Mouse (Mus musculus): ENCODE results near the gene Ggt1. TPM values are rescaled to one million over a fixed set of nuclear protein-coding genes. Genes with fewer than 3 reads are reported as not detected.

Ggt1 gene
- total RNA-seq (2021), result 1 to 10 TPM; 3.2 to 4.1 TPM
- long read RNA-seq, experiment 1, partial matches to known transcripts, result 0 of 1 reads
- long read RNA-seq, experiment 1, other reads (novel, unspliced or antisense), result 1 of 1 reads
- long read RNA-seq, experiment 2, partial matches to known transcripts, result 0 of 1 reads
- long read RNA-seq, experiment 2, other reads (novel, unspliced or antisense), result 1 of 1 reads

- DNase-seq (ENCODE audit: extremely low spot score in 1 of 2, low spot score in 2 of 2), result no peak
- intact Hi-C loops (cut with DNase I), result no loop called here
- Histone ChIP-seq H3K4me3 (peak within 1 kb of the TSS; percentile 60), H3K27ac (peak within 1 kb of the TSS; percentile 80; the same call in 1 of the 2 replicates)
- no peak for TF ChIP-seq CTCF (IDR thresholded peaks at IDR 0.05)
These were observed at the start of gene Ggt1 for GRCm38 (mm10) chr10:75561071-75561654. Ggt1 (plus strand) TSS chr10:75561604.

GRCm38 (mm10) chr10:75511897-75512296 lies 49.5 kb upstream of the Ggt1 start:
- DNase-seq (ENCODE audit: extremely low spot score in 1 of 2, low spot score in 2 of 2), result no peak
- no peak for TF ChIP-seq CTCF (IDR thresholded peaks at IDR 0.05)
- no peak overlapping the region for H3K27ac ChIP-seq
- intact Hi-C loops (cut with DNase I), result no loop called here
- H3K4me3 ChIP-seq, result no peak overlapping the region

- no peak for TF ChIP-seq CTCF (IDR thresholded peaks at IDR 0.05)
- no peak for DNase-seq (ENCODE audit: extremely low spot score in 1 of 2, low spot score in 2 of 2)
- intact Hi-C loops (cut with DNase I), result no loop called here
- Histone ChIP-seq H3K4me3 (no peak overlapping the region), H3K27ac (no peak overlapping the region)
These were observed 48.6 kb upstream of the Ggt1 start for GRCm38 (mm10) chr10:75512796-75513195.

GRCm38 (mm10) chr10:75513306-75514067 lies 47.9 kb upstream of the Ggt1 start:
- no peak for TF ChIP-seq CTCF (IDR thresholded peaks at IDR 0.05)
- no peak for DNase-seq (ENCODE audit: extremely low spot score in 1 of 2, low spot score in 2 of 2)
- intact Hi-C loops (cut with DNase I), result no loop called here
- Histone ChIP-seq H3K4me3 (no peak overlapping the region), H3K27ac (no peak overlapping the region)

GRCm38 (mm10) chr10:75514361-75514760 lies 47.0 kb upstream of the Ggt1 start:
- no peak overlapping the region for H3K4me3 ChIP-seq
- intact Hi-C loops (cut with DNase I), result no loop called here
- TF ChIP-seq CTCF (IDR thresholded peaks at IDR 0.05), result no peak
- no peak overlapping the region for H3K27ac ChIP-seq
- DNase-seq (ENCODE audit: extremely low spot score in 1 of 2, low spot score in 2 of 2), result no peak

- Histone ChIP-seq H3K27ac (no peak overlapping the region), H3K4me3 (no peak overlapping the region; the same call in 1 of the 2 replicates)
- intact Hi-C loops (cut with DNase I), result loop anchor here (2.0 to 5.0 kb wide), 2 partner anchors 43 to 952 kb away; partner anchors contain the start of genes Mcm3ap and Ybey
- no peak for DNase-seq (ENCODE audit: extremely low spot score in 1 of 2, low spot score in 2 of 2)
- no peak for TF ChIP-seq CTCF (IDR thresholded peaks at IDR 0.05)
These were observed 46.0 kb upstream of the Ggt1 start for GRCm38 (mm10) chr10:75515216-75516037.

GRCm38 (mm10) chr10:75516038-75516723 lies 45.2 kb upstream of the Ggt1 start:
- no peak for DNase-seq (ENCODE audit: extremely low spot score in 1 of 2, low spot score in 2 of 2)
- intact Hi-C loops (cut with DNase I), result loop anchor here (2.0 to 5.0 kb wide), 2 partner anchors 43 to 951 kb away; partner anchors contain the start of genes Mcm3ap and Ybey
- H3K27ac ChIP-seq, result peak overlapping the region; percentile 90
- no peak for TF ChIP-seq CTCF (IDR thresholded peaks at IDR 0.05)
- H3K4me3 ChIP-seq, result peak overlapping the region; percentile 68

GRCm38 (mm10) chr10:75516724-75517072 lies 44.7 kb upstream of the Ggt1 start:
- intact Hi-C loops (cut with DNase I), result loop anchor here (2.0 to 5.0 kb wide), 2 partner anchors 42 to 951 kb away; partner anchors contain the start of genes Mcm3ap and Ybey
- no peak for DNase-seq (ENCODE audit: extremely low spot score in 1 of 2, low spot score in 2 of 2)
- H3K27ac ChIP-seq, result peak overlapping the region; percentile 90
- H3K4me3 ChIP-seq, result peak overlapping the region; percentile 68
- no peak for TF ChIP-seq CTCF (IDR thresholded peaks at IDR 0.05)

- DNase-seq (ENCODE audit: extremely low spot score in 1 of 2, low spot score in 2 of 2), result peak; percentile 85 to 91
- H3K4me3 ChIP-seq, result peak within 1 kb of the TSS; percentile 68
- TF ChIP-seq CTCF (IDR thresholded peaks at IDR 0.05), result no peak; the same call in 1 of the 2 replicates
- H3K27ac ChIP-seq, result peak within 1 kb of the TSS; percentile 97
- intact Hi-C loops (cut with DNase I), result loop anchor here (2.0 to 5.0 kb wide), 2 partner anchors 42 to 950 kb away; partner anchors contain the start of genes Mcm3ap and Ybey
These were observed 44.2 kb upstream of the Ggt1 start, which contains the start of gene Snrpd3 for GRCm38 (mm10) chr10:75517073-75517757. Snrpd3 (plus strand) TSS chr10:75517551.

GRCm38 (mm10) chr10:75517758-75518143 lies 43.7 kb upstream of the Ggt1 start, which contains the start of gene Gucd1:
Gucd1 (minus strand) TSS chr10:75517972.
- peak; percentile 96 for DNase-seq (ENCODE audit: extremely low spot score in 1 of 2, low spot score in 2 of 2)
- TF ChIP-seq CTCF (IDR thresholded peaks at IDR 0.05), result no peak
- Histone ChIP-seq H3K27ac (peak within 1 kb of the TSS; percentile 97), H3K4me3 (peak within 1 kb of the TSS; percentile 68)
- intact Hi-C loops (cut with DNase I), result loop anchor here (2.0 to 5.0 kb wide), 2 partner anchors 41 to 950 kb away; partner anchors contain the start of genes Mcm3ap and Ybey
